Mouse (Mus musculus) heart, embryonic 14.5 days (tissue): ENCODE results near the gene Klhl30. TPM values are rescaled to one million over a fixed set of nuclear protein-coding genes. Genes with fewer than 3 reads are reported as not detected.

Experiments used
- ATAC-seq: fragments of 200-750 bp; cut with Nextera tagmentation; 2 replicates; pipeline ENCODE4 v1.8.0; 2017; ENCODE audit warnings: low read depth, moderate TSS enrichment; ENCODE audit not compliant: insufficient number of reproducible peaks, insufficient read depth, low FRiP score
- H3K27ac ChIP-seq, 2 experiments: fragments of 200-500 bp in 1 of 2; fragments of 300-500 bp in 1 of 2; sonication (generic) in 1 of 2; replicated peaks in 1 of 2; 2 replicates each; pipeline ENCODE4 v1.5.1; 2012 to 2014; ENCODE audit warnings: low read depth in 2 of 2, low read length in 2 of 2, control low read depth in 1 of 2, mild to moderate bottlenecking in 1 of 2, mixed read lengths in 1 of 2; ENCODE audit not compliant: control insufficient read depth in 1 of 2, insufficient read depth in 1 of 2
- H3K27me3 ChIP-seq: fragments of 300-500 bp; sonication (generic); 2 replicates; pipeline ENCODE4 v1.6.1; 2014; ENCODE audit warnings: mild to moderate bottlenecking, low read length, control low read depth; ENCODE audit not compliant: control insufficient read depth, insufficient read depth
- H3K36me3 ChIP-seq: fragments of 300-500 bp; sonication (generic); 2 replicates; pipeline ENCODE4 v1.6.1; 2014; ENCODE audit warnings: mild to moderate bottlenecking, control low read depth, low read length, mixed read lengths; ENCODE audit not compliant: control insufficient read depth, insufficient read depth
- H3K4me1 ChIP-seq, 2 experiments: fragments of 200-500 bp in 1 of 2; fragments of 300-500 bp in 1 of 2; sonication (generic) in 1 of 2; 2 replicates each; pipeline ENCODE4 v1.6.1; 2012 to 2014; ENCODE audit warnings: low read length in 2 of 2, control low read depth in 1 of 2, mixed read lengths in 1 of 2; ENCODE audit not compliant: control insufficient read depth in 2 of 2, insufficient read depth in 2 of 2
- H3K4me2 ChIP-seq: fragments of 300-500 bp; sonication (generic); 2 replicates; pipeline ENCODE4 v1.6.1; 2014; ENCODE audit warnings: mild to moderate bottlenecking, low read length
- H3K4me3 ChIP-seq, 2 experiments: fragments of 200-500 bp in 1 of 2; fragments of 300-500 bp in 1 of 2; sonication (generic) in 1 of 2; 2 replicates each; pipeline ENCODE4 v1.5.1; 2012 to 2014; ENCODE audit warnings: low read length in 2 of 2, mild to moderate bottlenecking in 2 of 2, control low read depth in 1 of 2, low read depth in 1 of 2, moderate library complexity in 1 of 2; ENCODE audit not compliant: control insufficient read depth in 1 of 2, insufficient read depth in 1 of 2
- H3K9ac ChIP-seq: fragments of 300-500 bp; sonication (generic); 2 replicates; pipeline ENCODE4 v1.6.1; 2014; ENCODE audit warnings: mild to moderate bottlenecking, low read length
- H3K9me3 ChIP-seq: fragments of 300-500 bp; sonication (generic); 2 replicates; pipeline ENCODE4 v1.6.1; 2016; ENCODE audit warnings: low read length, control low read depth; ENCODE audit not compliant: control insufficient read depth
- WGBS: fragments of 180-500 bp; shearing (Covaris S2); extraction: QIAGEN DNeasy Blood & Tissue Kit; methylation state at CpG from one replicate; pipeline ENCODE4 v1.1.7; 2014; 5-methylcytosine and 5-hydroxymethylcytosine counted together
- polyA plus RNA-seq: library from polyadenylated mRNA; unstranded; fragments of >200 nt; fragmentation: Nextera tagmentation; extraction: Ambion mirVana; gene quantifications from 2 replicates; pipeline ENCODE4 v1.2.1, GENCODE M21; 2014

Klhl30 gene
- polyA plus RNA-seq, 1 experiment from 2014 or later: 63.4 TPM

DNA sequence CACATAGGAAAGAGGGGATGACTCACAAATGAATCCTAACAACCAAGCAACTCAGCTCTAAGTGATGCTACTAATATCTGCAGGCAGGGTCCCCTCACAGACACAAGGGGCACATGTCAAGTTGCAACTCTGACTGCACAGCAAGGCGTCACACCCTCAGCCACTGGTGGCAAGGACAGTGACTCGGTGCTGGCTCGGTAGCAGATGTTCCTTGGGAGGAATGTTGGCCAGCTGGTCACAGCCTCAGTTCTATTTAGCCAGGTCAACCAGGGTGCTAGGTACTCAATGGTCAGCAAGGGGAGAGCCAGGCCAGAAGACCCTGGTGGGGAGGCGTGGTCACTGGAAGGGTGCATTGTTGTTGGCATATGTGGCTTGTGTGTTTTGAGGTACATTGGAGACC lies 57.0 kb downstream of the Klhl30 start:
- Histone ChIP-seq H3K9ac (no peak overlapping the region), H3K27me3 (no peaks in the 10 kb centered on the region), H3K4me1 (peaks cover 11% of the 10 kb centered on the region in 2 experiments; a peak in 3 of 4 replicates), H3K9me3 (no peaks in the 10 kb centered on the region), H3K27ac (no peak overlapping the region), H3K36me3 (no peaks in the 10 kb centered on the region), H3K4me2 (no peak overlapping the region), H3K4me3 (no peak overlapping the region)
- no peak for ATAC-seq
- WGBS: 76% methylated on average over 4 of the region's 4 CpGs

DNA sequence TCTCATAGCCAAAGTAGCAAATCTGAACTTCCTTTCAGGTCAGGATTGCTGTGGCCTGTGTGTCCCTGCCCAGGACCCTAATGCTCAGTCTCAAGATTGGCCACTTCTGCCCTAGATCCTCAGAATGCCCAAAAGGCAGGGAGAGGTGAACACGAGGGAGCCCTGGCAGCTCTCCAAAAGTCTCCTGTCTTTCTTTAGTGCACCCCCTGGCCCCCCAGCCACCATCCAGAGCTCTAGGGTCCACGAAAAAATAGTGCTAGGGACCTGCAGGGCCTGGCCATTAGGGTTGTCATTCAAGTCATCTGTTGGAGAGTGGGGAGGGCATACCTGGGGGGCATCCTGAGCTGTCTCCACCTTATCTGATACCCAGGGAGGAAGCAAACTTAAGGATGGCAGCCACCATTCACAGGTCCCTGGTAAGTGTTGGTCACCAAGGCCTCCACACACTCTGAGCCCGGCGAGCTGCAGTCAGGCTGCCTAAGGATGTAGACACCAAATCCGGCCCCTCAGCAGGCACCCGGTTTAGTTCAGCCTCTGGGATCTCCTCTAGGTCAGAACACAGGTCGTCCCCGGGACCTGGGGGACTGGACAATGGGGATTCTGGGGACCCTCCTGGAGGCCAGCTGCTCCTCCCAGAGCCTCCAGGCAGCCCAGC lies 60.9 kb downstream of the Klhl30 start:
- Histone ChIP-seq H3K4me3 (peak overlapping the region; percentile 83 to 88), H3K27ac (no peak overlapping the region), H3K36me3 (peaks cover 2% of the 10 kb centered on the region), H3K9me3 (no peaks in the 10 kb centered on the region), H3K4me2 (peak overlapping the region; percentile 95), H3K27me3 (no peaks in the 10 kb centered on the region), H3K9ac (peak overlapping the region; percentile 94), H3K4me1 (peaks cover 23 to 27% of the 10 kb centered on the region in 2 experiments)
- 71% methylated on average over 8 of the region's 8 CpGs for WGBS
- ATAC-seq: no peak

Other genes starting within 250 kb of the Klhl30 start
- gene Rbm44, start 205.9 kb upstream of the Klhl30 start, polyA plus RNA-seq: 3.3 and 3.7 TPM in 2 replicates
- gene Ramp1, start 171.2 kb upstream of the Klhl30 start, polyA plus RNA-seq: 55.9 and 56.9 TPM in 2 replicates
- gene Ube2f, start 100.7 kb upstream of the Klhl30 start, polyA plus RNA-seq: 63.5 and 67.6 TPM in 2 replicates
- gene Scly, start 52.7 kb upstream of the Klhl30 start, polyA plus RNA-seq: 10.6 and 12.1 TPM in 2 replicates
- gene Espnl, start 28.9 kb upstream of the Klhl30 start, polyA plus RNA-seq: 0.12 TPM in 1 of 2 replicates, not detected in the other
- 0.63 and 2.5 TPM in 2 replicates for gene Erfe, start 15.4 kb downstream of the Klhl30 start, polyA plus RNA-seq
- gene Ilkap, start 47.8 kb downstream of the Klhl30 start, polyA plus RNA-seq: 98.5 and 108 TPM in 2 replicates
- 67.3 and 71.4 TPM in 2 replicates for gene Hes6, start 63.0 kb downstream of the Klhl30 start, polyA plus RNA-seq
- gene Per2, start 108.3 kb downstream of the Klhl30 start, polyA plus RNA-seq: 3.4 and 5.6 TPM in 2 replicates
- gene Traf3ip1, start 143.6 kb downstream of the Klhl30 start, polyA plus RNA-seq: 3.3 and 3.4 TPM in 2 replicates
- gene Asb1, start 189.5 kb downstream of the Klhl30 start, polyA plus RNA-seq: 5.7 and 7.5 TPM in 2 replicates